Mouse (Mus musculus) kidney, embryonic 16.5 days (tissue): ENCODE data around the gene Rab17. TPM values are rescaled to one million over a fixed set of nuclear protein-coding genes. Genes with fewer than 3 reads are reported as not detected.

ENCODE experiments used
- ATAC-seq: fragments of 200-750 bp; cut with Nextera tagmentation; 2 replicates; pipeline ENCODE4 v1.8.0; 2017; ENCODE audit warnings: moderate TSS enrichment; ENCODE audit not compliant: low FRiP score, low TSS enrichment
- H3K27ac ChIP-seq: fragments of 300-500 bp; sonication (generic); 2 replicates; pipeline ENCODE4 v1.5.1; 2014; ENCODE audit warnings: low read length
- H3K27me3 ChIP-seq: fragments of 300-500 bp; sonication (generic); 2 replicates; pipeline ENCODE4 v1.6.1; 2014; ENCODE audit warnings: low read length, control low read depth, mixed read lengths; ENCODE audit not compliant: insufficient read depth
- H3K36me3 ChIP-seq: fragments of 300-500 bp; sonication (generic); 2 replicates; pipeline ENCODE4 v1.6.1; 2014; ENCODE audit warnings: low read length, control low read depth, mixed read lengths; ENCODE audit not compliant: insufficient read depth
- H3K4me1 ChIP-seq: fragments of 300-500 bp; sonication (generic); 2 replicates; pipeline ENCODE4 v1.6.1; 2014; ENCODE audit warnings: low read length, control low read depth, mixed read lengths; ENCODE audit not compliant: insufficient read depth
- H3K4me2 ChIP-seq: fragments of 300-500 bp; sonication (generic); replicated peaks from 2 replicates; pipeline ENCODE4 v1.6.1; 2014; ENCODE audit warnings: low read depth, low read length
- H3K4me3 ChIP-seq: fragments of 300-500 bp; sonication (generic); 2 replicates; pipeline ENCODE4 v1.5.1; 2014; ENCODE audit warnings: mild to moderate bottlenecking, low read length
- H3K9ac ChIP-seq: fragments of 300-500 bp; sonication (generic); replicated peaks from 2 replicates; pipeline ENCODE4 v1.6.1; 2014; ENCODE audit warnings: low read length
- H3K9me3 ChIP-seq: fragments of 300-500 bp; sonication (generic); 2 replicates; pipeline ENCODE4 v1.6.1; 2016; ENCODE audit warnings: low read length, control low read depth
- WGBS: fragments of 180-500 bp; shearing (Covaris S2); extraction: QIAGEN DNeasy Blood & Tissue Kit; methylation state at CpG from one replicate; pipeline ENCODE4 v1.1.7; 2014; 5-methylcytosine and 5-hydroxymethylcytosine counted together
- polyA plus RNA-seq: library from polyadenylated mRNA; unstranded; fragments of >200 nt; fragmentation: Nextera tagmentation; extraction: Ambion mirVana; gene quantifications from 2 replicates; pipeline ENCODE4 v1.2.1, GENCODE M21; 2015

Gene Rab17
- polyA plus RNA-seq, 1 experiment from 2014 or later = 12.0 TPM

DNA sequence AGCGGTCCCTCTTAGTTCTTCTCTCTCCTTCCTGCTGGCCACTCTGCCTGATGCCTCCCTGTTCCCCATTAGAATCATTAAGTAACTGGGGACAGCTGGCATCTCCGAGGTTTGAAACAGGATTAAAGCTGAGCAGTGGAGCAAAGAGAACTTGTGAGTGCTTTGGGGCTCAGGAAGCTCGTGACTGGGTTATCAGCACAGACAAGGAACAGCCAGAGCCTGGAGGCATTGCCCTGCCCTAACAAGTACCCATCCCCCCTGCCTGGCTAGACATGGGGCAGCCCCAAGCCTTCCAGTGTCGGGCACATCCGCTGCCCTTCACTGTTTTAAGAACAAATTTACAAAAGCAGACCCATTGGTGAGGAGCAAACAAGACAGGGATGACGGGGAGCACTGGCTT is 52.0 kb downstream of the Rab17 start:
- Histone ChIP-seq H3K27ac (no peak overlapping the region), H3K9me3 (peaks cover 10% of the 10 kb centered on the region; the same call in 1 of the 2 replicates), H3K9ac (no peak overlapping the region), H3K4me1 (peaks cover 9% of the 10 kb centered on the region), H3K4me3 (no peak overlapping the region), H3K27me3 (no peaks in the 10 kb centered on the region), H3K36me3 (no peaks in the 10 kb centered on the region), H3K4me2 (no peak overlapping the region)
- WGBS = 57% methylated on average over 6 of the region's 6 CpGs
- ATAC-seq = no peak

DNA sequence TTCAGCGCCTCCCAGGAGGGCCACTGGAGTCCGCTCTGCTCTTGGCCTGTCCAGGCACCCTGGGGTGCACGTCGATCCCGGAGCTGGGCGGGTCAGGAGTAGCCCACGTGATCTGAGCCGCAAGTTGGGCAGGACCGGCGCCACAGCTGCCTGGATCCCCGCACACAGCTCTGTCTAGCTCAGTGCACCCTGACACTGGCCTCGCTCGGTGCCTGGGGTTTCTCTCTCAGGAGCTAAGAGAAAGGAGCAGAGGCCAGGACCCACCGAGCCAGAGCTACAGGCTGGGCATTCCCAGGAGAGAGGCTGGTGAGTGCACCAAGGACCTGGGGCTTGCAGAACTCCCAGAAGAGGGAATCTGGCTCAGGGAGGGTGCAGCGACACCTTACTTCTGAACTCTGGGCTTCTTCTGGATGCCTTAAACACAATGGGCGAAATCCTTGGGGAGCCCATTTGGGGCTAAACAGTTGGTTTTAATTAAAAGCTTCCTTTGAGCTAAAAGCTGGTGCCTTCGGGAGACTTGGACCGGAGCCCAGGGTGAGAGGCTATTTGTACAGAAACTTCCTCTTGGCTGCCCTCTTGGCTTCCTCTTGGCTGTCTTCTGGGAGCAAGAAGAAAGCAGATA is 54.4 kb downstream of the Rab17 start, which contains the start of gene Mlph:
TSS of gene Mlph (plus strand) at position 138 of the 622 bp plus-strand sequence.
- Histone ChIP-seq H3K9me3 (peaks cover 8% of the 10 kb centered on the region; the same call in 1 of the 2 replicates), H3K27ac (no peak within 1 kb of the TSS), H3K9ac (peak within 1 kb of the TSS; percentile 36), H3K27me3 (no peaks in the 10 kb centered on the region), H3K36me3 (no peaks in the 10 kb centered on the region), H3K4me3 (peak within 1 kb of the TSS; percentile 25), H3K4me2 (peak within 1 kb of the TSS; percentile 51), H3K4me1 (peaks cover 9% of the 10 kb centered on the region)
- WGBS = 12% methylated on average over 18 of the region's 18 CpGs
- peak; percentile 73; the same call in 1 of the 2 replicates for ATAC-seq

DNA sequence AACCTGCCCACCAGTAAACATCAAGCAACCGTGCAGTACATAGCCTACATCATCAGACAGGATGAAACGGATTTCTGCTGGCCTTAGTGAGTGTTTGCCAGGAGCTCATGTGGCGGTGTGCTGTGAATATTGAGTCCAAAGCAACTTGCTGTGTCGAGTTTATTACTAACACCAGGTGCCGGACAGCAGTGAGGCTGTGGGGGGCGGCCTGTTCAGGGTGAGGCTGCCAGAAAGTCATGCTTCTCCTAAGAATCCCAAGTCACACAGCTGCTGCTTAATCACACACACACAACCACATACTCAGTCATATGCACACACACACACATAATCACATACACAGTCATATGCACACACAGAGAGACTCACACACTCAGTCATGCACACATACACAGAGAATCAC is 56.2 kb downstream of the Rab17 start:
- no peak for ATAC-seq
- Histone ChIP-seq H3K27me3 (no peaks in the 10 kb centered on the region), H3K9me3 (no peaks in the 10 kb centered on the region), H3K27ac (no peak overlapping the region), H3K4me3 (no peak overlapping the region), H3K9ac (no peak overlapping the region), H3K4me2 (no peak overlapping the region), H3K4me1 (peaks cover 17% of the 10 kb centered on the region), H3K36me3 (no peaks in the 10 kb centered on the region)
- WGBS = 70% methylated on average over 6 of the region's 6 CpGs

DNA sequence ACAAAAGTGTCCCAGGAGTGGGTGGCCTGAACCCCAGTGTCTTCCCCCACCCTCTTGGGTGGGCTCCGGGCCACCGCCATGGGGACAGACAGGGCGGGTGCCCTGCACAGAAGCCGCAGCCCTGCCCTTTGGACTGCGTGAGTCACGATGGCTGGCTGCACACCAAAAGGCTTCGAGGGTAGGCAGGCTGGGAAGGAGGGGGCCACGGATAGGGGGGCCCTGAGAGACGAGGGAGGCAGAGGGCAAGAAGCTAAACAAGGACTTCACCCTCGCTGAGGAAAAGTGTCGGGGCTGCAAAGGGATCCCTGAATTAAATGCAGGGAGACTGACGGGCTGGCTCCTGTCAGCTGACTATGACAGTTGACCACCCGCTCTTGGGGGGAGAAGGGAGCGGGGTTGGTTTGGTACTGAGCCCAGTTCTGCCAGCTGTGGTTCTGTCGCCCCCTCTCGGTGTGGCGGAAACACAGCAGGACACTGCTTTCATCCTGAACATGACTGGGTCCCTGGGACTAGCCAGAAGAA is 59.8 kb downstream of the Rab17 start:
- H3K9me3 ChIP-seq = no peaks in the 10 kb centered on the region
- peak overlapping the region; percentile 24; the same call in 1 of the 2 replicates for H3K4me2 ChIP-seq
- H3K36me3 ChIP-seq = no peaks in the 10 kb centered on the region
- H3K4me3 ChIP-seq = no peak overlapping the region
- H3K9ac ChIP-seq = no peak overlapping the region
- H3K27ac ChIP-seq = peak overlapping the region; percentile 51; the same call in 1 of the 2 replicates
- H3K4me1 ChIP-seq = peaks cover 8% of the 10 kb centered on the region; the same call in 1 of the 2 replicates
- H3K27me3 ChIP-seq = no peaks in the 10 kb centered on the region
- 19% methylated on average over 17 of the region's 17 CpGs for WGBS
- peak; percentile 88 for ATAC-seq

DNA sequence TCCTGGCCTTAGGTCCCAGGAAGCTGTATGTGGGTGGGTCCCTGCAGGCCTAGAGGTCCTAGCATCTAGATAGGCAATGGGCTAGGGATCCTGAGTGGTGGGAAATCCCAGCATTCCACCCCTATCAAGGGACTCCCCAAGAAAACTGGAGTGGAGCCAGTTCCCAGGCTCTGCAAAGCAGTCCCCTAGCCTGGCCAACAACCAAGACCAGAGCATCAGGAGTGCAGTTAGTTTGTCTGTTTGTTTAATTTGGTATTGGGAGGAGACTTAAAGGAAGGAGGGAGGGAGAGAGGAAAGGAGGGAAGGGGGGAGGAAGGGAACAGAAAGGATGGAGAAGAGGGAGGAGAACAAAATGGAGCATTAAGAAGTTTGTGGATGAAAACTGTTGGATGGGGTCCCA is 60.3 kb downstream of the Rab17 start:
- peak; percentile 68 for ATAC-seq
- 0 out of 2 replicates have a peak overlapping the region, but pooled peaks have one; percentile 24 for H3K4me2 ChIP-seq

More for the DNA sequence above, 60.3 kb downstream of the Rab17 start:
- Histone ChIP-seq H3K9ac (no peak overlapping the region), H3K27ac (peak overlapping the region; percentile 51; the same call in 1 of the 2 replicates), H3K4me3 (no peak overlapping the region), H3K36me3 (no peaks in the 10 kb centered on the region), H3K9me3 (no peaks in the 10 kb centered on the region), H3K4me1 (0 out of 2 replicates have a peak, but pooled peaks cover 8% of the 10 kb centered on the region), H3K27me3 (no peaks in the 10 kb centered on the region)

Other genes with a start within 250 kb of the Rab17 start
- gene Col6a3, start 125.7 kb downstream of the Rab17 start, polyA plus RNA-seq = 34.6 and 43.1 TPM in 2 replicates
- 0.26 and 0.82 TPM in 2 replicates for gene Mlph, start 54.6 kb downstream of the Rab17 start, polyA plus RNA-seq
- gene Prlh, start 16.6 kb downstream of the Rab17 start, polyA plus RNA-seq = not detected in 2 replicates
- 45.9 and 50.8 TPM in 2 replicates for gene Lrrfip1, start 29.1 kb upstream of the Rab17 start, polyA plus RNA-seq
- 0.50 and 1.5 TPM in 2 replicates for gene Rbm44, start 175.4 kb upstream of the Rab17 start, polyA plus RNA-seq
- gene Ramp1, start 210.2 kb upstream of the Rab17 start, polyA plus RNA-seq = 1.3 and 2.2 TPM in 2 replicates